Mouse (Mus musculus) c-Kit-positive CD71-positive TER-119-positive erythroid progenitor cells, embryonic 14.5 days (primary cell): ENCODE data around the gene Syndig1l.
A peak's percentile ranks its signal among the peaks of the same experiment; 100 is the strongest.

ENCODE experiments used
- DNase-seq: peaks from one replicate; pipeline ENCODE4 v3.0.0-alpha.2; 2013; ENCODE audit warnings: low spot score

The Syndig1l gene

DNA sequence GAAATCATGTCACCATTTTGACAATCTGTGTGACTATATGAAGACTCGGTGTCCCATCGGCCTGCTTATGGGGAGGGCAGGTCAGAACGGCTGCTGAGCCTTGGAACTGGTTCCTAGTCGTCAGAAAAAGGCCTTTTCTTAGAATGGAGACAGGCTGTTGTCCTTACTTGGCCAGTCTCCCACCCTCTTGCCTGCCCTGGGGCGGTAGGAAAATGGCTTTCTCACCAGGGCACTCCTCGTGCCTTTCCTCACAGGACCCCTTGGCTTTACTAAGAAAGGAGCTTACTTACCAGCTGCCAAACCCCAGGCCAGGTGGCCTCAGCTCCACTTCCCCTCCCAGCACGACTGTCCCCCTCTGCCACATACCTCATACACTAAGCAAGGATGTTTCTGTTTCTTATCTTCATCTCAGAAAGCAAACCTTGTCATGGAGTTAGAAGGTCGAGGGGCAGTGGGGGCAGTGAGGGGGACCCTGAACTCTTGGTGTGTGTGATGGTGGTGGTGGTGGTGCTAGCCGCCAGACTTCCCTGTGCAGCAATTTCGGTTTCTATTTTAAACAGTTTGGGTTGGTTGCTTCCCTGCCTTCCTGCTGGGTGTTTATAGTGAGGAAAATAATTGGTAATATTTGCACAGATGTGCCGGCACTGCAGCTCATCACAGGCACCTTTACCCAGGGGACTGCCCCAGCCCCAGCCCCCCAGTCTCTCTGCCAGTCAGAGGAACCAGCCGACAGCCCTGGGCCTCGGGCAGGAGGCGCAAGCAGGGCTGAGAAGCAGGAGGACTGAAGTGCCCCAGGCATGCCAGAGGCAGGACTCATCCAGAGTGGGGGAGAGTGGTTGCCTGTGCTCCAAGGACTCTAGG is 23.7 kb downstream of the Syndig1l start:
- no peak for DNase-seq

DNA sequence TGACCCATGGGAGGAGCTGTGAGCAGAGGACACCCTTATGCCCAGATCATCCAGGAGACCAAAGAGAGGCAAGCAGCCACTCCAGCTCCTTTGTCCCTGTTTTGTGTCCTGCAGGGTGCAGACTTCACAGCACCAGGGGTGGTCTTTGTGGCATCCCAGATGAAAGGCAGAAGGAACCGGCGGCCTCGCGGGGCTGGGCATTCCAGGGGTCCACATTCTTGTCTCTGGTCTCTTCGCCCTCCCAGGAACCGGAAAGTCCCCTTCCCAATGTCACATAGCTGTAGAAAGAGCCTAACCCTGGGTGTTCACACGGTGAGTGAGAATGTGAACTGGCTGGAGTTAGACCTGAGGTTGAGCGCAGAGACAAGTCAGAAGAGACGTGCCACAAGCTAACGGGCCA is 27.0 kb downstream of the Syndig1l start:
- DNase-seq: no peak

DNA sequence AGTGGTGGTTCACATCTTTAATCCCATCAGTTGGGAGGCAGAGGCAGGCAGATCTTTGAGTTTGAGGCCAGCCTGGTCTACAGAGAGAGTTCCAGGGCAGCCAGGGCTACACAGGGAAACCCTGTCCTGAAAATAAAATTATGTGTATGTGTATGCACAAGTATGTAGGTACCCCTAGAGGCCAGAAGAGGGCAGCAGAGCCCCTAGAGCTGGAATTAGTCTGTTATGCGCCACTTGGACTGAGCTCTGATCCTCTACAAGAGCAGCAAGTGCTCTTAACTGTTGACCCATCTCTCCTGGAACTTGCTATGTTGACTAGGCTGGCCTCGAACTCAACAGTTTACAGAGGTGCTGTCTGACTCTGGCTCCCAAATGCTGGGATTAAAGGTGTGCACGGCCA is 28.1 kb downstream of the Syndig1l start:
- peak; percentile 33 for DNase-seq

DNA sequence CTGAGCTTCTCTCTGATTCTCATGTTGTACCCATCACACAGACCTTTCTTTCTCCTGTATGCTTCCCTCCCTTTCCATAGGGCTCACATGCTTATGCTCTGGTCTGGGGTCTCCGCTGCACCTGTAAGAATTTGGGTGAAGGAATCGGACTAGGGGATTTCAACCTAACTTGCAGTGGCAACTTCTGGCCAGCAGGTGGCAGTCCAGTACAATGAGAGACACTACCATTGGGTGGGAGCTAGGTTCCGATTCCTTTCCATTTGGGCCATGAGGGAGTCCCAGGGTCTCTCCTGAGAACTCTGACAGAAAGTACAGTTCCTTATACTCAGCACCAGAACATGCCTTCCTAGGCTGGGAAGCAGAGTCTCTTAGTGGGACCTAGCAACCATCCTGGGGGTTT is 44.7 kb downstream of the Syndig1l start:
- DNase-seq: peak; percentile 42

DNA sequence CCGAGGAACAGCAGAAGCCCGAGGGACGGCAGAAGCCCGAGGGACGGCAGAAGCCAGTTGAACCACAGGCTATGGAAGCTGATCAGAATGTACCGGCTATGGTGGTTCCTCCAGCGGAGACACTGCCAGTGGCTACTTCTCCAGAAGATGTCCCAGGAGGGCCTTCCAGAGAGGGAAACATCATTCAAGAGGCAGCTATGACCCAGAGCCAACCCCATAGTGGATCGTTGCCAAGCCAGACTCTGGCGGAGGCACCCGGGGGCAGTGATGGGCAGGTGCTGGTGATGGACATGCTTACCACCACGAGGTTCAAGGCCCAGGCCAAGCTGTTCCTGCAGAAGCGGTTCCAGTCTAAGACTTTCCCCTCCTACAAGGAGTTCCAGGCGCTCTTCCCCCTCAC is 48.4 kb downstream of the Syndig1l start:
- no peak for DNase-seq

DNA sequence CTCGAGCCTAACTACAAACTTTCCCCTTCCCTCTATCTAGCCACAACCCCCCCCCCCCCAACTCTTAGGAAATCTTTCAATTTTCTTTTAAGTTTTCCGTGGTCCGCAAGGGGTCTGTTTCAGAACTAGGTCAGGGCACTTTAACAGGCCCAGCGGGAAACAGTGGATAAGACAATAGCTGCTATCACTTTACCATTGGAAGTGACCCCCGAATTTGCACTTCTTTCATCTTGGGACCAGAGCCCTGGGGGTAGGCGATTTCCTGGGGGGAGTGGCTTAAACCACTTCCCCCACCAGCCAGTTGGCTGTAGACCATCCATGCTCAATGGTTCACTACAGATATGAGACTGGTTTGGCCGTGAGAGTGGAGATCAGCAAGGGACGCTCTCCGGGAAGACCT is 58.0 kb downstream of the Syndig1l start, which contains the start of gene Vrtn:
Gene Vrtn, plus strand, starts transcription at position 366 of the 400 bp plus-strand sequence.
- DNase-seq: no peak

DNA sequence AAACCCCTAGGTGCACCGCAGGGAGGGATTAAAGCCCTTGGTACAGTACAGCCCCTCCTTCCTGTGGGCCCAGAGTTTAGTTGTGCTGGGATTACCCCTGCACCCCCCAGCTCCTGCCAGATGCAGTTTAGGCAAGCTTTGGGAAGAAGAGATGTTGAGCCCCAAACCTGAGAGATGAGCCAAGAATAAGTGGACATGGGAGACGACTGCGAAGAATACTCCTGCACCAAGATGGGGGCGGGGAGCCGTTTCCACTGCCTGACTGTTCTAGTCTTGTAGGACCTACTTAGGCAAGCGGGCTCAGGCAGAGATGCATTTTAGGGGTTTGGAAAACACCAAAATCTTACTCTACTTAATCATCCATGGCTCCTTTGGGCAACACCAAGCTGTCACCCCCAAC is 58.4 kb downstream of the Syndig1l start:
- no peak for DNase-seq

DNA sequence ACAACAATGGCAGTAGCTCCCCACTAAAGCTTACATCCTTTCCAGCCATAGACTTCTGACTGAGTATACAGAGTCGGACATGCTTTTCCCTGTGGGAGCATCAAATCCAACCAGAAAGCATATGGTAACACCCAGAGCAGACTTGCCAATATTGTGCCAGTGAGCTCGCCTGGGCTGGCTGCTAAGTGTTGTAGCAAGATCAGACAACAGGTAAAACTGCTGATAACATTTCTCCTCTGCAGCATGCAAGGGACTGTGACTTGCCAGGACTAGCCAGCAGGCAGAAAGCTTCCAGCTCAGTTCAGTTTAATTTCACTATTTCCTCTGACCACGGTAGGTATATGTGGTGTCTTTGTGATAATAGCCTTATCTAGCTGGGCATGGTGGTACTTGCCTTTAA is 66.8 kb downstream of the Syndig1l start:
- no peak for DNase-seq
